Mouse (Mus musculus) midbrain, postnatal 0 days (tissue): ENCODE measurements around the gene Slc2a13. TPM values are rescaled to one million over a fixed set of nuclear protein-coding genes. Genes with fewer than 3 reads are reported as not detected.

Source experiments
- ATAC-seq: fragments of 200-750 bp; cut with Nextera tagmentation; 2 replicates; pipeline ENCODE4 v1.8.0; 2017; ENCODE audit warnings: moderate number of reproducible peaks, mild to moderate bottlenecking, moderate TSS enrichment, moderate library complexity; ENCODE audit not compliant: low FRiP score
- DNase-seq: peaks from one replicate; pipeline ENCODE4 v3.0.0-alpha.2; 2015; ENCODE audit warnings: low spot score
- H3K27ac ChIP-seq: fragments of 300-500 bp; sonication (generic); 2 replicates; pipeline ENCODE4 v1.5.1; 2014; ENCODE audit warnings: low read depth, mild to moderate bottlenecking, low read length, mixed read lengths
- H3K27me3 ChIP-seq: fragments of 300-500 bp; sonication (generic); 2 replicates; pipeline ENCODE4 v1.6.1; 2014; ENCODE audit warnings: low read length, control low read depth, mixed read lengths; ENCODE audit not compliant: insufficient read depth
- H3K36me3 ChIP-seq: fragments of 300-500 bp; sonication (generic); 2 replicates; pipeline ENCODE4 v1.6.1; 2014; ENCODE audit warnings: low read length, control low read depth, mixed read lengths; ENCODE audit not compliant: insufficient read depth
- H3K4me1 ChIP-seq: fragments of 300-500 bp; sonication (generic); 2 replicates; pipeline ENCODE4 v1.6.1; 2014; ENCODE audit warnings: mild to moderate bottlenecking, control low read depth, antibody characterized with exemption, low read length, mixed read lengths; ENCODE audit not compliant: insufficient read depth
- H3K4me2 ChIP-seq: fragments of 300-500 bp; sonication (generic); 2 replicates; pipeline ENCODE4 v1.6.1; 2014; ENCODE audit warnings: low read depth, mild to moderate bottlenecking, low read length, mixed read lengths; ENCODE audit not compliant: poor library complexity, severe bottlenecking
- H3K4me3 ChIP-seq: fragments of 300-500 bp; sonication (generic); 2 replicates; pipeline ENCODE4 v1.5.1; 2014; ENCODE audit warnings: low read depth, mild to moderate bottlenecking, low read length, moderate library complexity
- H3K9ac ChIP-seq: fragments of 300-500 bp; sonication (generic); replicated peaks from 2 replicates; pipeline ENCODE4 v1.6.1; 2014; ENCODE audit warnings: mild to moderate bottlenecking, low read length, moderate library complexity, mixed read lengths; ENCODE audit not compliant: poor library complexity, severe bottlenecking
- H3K9me3 ChIP-seq: fragments of 300-500 bp; sonication (generic); 2 replicates; pipeline ENCODE4 v1.6.1; 2016; ENCODE audit warnings: low read length, control low read depth
- CTCF ChIP-seq: IDR thresholded peaks from 2 replicates; pipeline ENCODE4 v1.5.1; 2016; ENCODE audit warnings: antibody characterized with exemption, mild to moderate bottlenecking
- WGBS: fragments of 180-500 bp; shearing (Covaris S2); extraction: QIAGEN DNeasy Blood & Tissue Kit; methylation state at CpG from one replicate; pipeline ENCODE4 v1.1.7; 2014; 5-methylcytosine and 5-hydroxymethylcytosine counted together
- polyA plus RNA-seq: library from polyadenylated mRNA; unstranded; fragments of >200 nt; fragmentation: Nextera tagmentation; extraction: Ambion mirVana; gene quantifications from 2 replicates; pipeline ENCODE4 v1.2.1, GENCODE M21; 2015
- total RNA-seq: library from RNA; depleted of rRNA; stranded (reverse); fragments of >200 nt; gene quantifications from 2 replicates; pipeline ENCODE4 v1.2.3, GENCODE M21; 2014

Gene Slc2a13
- total and polyA plus RNA-seq, 2 experiments from 2014 or later: 3.3 to 29.2 TPM

- no peak for DNase-seq
- no peak overlapping the region for H3K4me3 ChIP-seq
Measured at GRCm38 (mm10) chr15:91425426-91425825, 147.6 kb downstream of the Slc2a13 start.

DNA sequence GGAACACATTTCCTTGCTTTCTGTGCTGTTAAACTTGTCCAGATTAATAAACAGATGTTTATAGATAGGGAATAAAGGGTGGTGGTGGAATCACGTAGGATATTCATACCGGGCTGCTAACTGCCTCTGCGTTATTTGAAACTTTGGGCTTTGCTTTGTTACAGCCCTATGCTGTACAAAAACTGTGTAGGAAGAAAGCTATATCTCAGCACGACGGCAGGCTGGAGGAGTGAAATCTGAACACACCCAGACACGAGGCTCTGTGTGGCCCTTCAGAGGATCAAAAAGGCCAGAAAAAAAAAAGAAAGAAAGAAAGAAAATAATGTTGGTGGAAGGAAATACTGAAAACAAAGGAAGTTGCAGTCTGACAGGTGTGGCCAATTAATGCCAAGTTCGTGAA, 166.1 kb downstream of the Slc2a13 start:
- H3K36me3 ChIP-seq: no peaks in the 10 kb centered on the region
- H3K9ac ChIP-seq: no peak overlapping the region
- 72% methylated on average over 7 of the region's 7 CpGs for whole genome bisulfite sequencing
- no peak overlapping the region for H3K4me2 ChIP-seq
- H3K4me1 ChIP-seq: no peaks in the 10 kb centered on the region
- DNase-seq: no peak
- no peak overlapping the region for H3K4me3 ChIP-seq
- TF ChIP-seq CTCF: no peak
- H3K27me3 ChIP-seq: no peaks in the 10 kb centered on the region
- H3K9me3 ChIP-seq: no peaks in the 10 kb centered on the region
- H3K27ac ChIP-seq: no peak overlapping the region
- no peak for ATAC-seq

More at GRCm38 (mm10) chr15:91425426-91425825, 147.6 kb downstream of the Slc2a13 start:
- no peaks in the 10 kb centered on the region for H3K27me3 ChIP-seq
- no peak overlapping the region for H3K27ac ChIP-seq
- no peak for TF ChIP-seq CTCF
- WGBS: 88% methylated on average over 6 of the region's 6 CpGs
- no peaks in the 10 kb centered on the region for H3K36me3 ChIP-seq
- no peaks in the 10 kb centered on the region for H3K4me1 ChIP-seq
- no peak overlapping the region for H3K9ac ChIP-seq
- no peak overlapping the region for H3K4me2 ChIP-seq
- ATAC-seq: no peak
- no peaks in the 10 kb centered on the region for H3K9me3 ChIP-seq

GRCm38 (mm10) chr15:91395165-91395564, 177.9 kb downstream of the Slc2a13 start:
- no peaks in the 10 kb centered on the region for H3K9me3 ChIP-seq
- WGBS: 85% methylated on average over 4 of the region's 4 CpGs
- H3K4me2 ChIP-seq: no peak overlapping the region
- TF ChIP-seq CTCF: no peak
- no peak overlapping the region for H3K27ac ChIP-seq
- no peak overlapping the region for H3K9ac ChIP-seq
- no peaks in the 10 kb centered on the region for H3K36me3 ChIP-seq
- no peak overlapping the region for H3K4me3 ChIP-seq
- H3K27me3 ChIP-seq: no peaks in the 10 kb centered on the region
- H3K4me1 ChIP-seq: no peaks in the 10 kb centered on the region
- ATAC-seq (no peak), DNase-seq (no peak)

GRCm38 (mm10) chr15:91383694-91384093, 189.4 kb downstream of the Slc2a13 start:
- Histone ChIP-seq H3K36me3 (no peaks in the 10 kb centered on the region), H3K9me3 (no peaks in the 10 kb centered on the region), H3K4me1 (no peaks in the 10 kb centered on the region), H3K9ac (no peak overlapping the region), H3K27me3 (no peaks in the 10 kb centered on the region), H3K27ac (no peak overlapping the region), H3K4me2 (no peak overlapping the region), H3K4me3 (no peak overlapping the region)
- TF ChIP-seq CTCF: no peak
- 81% methylated on average over 1 of the region's 1 CpGs for whole genome bisulfite sequencing
- DNase-seq: no peak
- ATAC-seq: no peak

GRCm38 (mm10) chr15:91382606-91383005, 190.5 kb downstream of the Slc2a13 start:
- TF ChIP-seq CTCF: no peak

DNA sequence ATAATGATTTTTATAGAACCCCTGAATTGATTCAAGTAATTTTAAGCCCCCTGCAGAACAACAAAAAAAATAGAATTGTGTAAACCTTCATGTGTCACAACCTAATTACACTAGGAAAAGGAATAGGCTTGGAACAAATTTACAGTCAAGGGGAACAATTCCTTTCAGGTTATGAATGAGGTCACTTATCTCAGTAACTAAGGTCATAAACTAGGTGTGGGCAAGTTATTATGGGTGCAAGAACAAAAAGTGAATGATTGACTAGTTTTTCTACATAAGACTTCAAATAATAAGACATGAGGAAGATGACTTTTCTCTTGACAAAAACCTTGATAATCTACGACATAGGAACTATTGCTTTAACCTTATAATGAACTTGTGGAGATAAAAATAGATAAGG, 191.2 kb downstream of the Slc2a13 start:
- Histone ChIP-seq H3K36me3 (no peaks in the 10 kb centered on the region), H3K27me3 (no peaks in the 10 kb centered on the region), H3K9ac (no peak overlapping the region), H3K4me2 (no peak overlapping the region), H3K27ac (no peak overlapping the region), H3K4me3 (no peak overlapping the region), H3K4me1 (no peaks in the 10 kb centered on the region), H3K9me3 (no peaks in the 10 kb centered on the region)
- TF ChIP-seq CTCF: no peak
- DNase-seq (no peak), ATAC-seq (no peak)
- WGBS: 92% methylated on average over 1 of the region's 1 CpGs

More at GRCm38 (mm10) chr15:91382606-91383005, 190.5 kb downstream of the Slc2a13 start:
- no peak overlapping the region for H3K4me2 ChIP-seq
- no peaks in the 10 kb centered on the region for H3K27me3 ChIP-seq
- ATAC-seq (no peak), DNase-seq (no peak)
- H3K9me3 ChIP-seq: no peaks in the 10 kb centered on the region
- no peaks in the 10 kb centered on the region for H3K36me3 ChIP-seq
- no peak overlapping the region for H3K9ac ChIP-seq
- 95% methylated on average over 2 of the region's 2 CpGs for WGBS
- no peak overlapping the region for H3K4me3 ChIP-seq
- H3K27ac ChIP-seq: no peak overlapping the region
- no peaks in the 10 kb centered on the region for H3K4me1 ChIP-seq
